Mouse (Mus musculus) megakaryocyte, embryonic 14.5 days (primary cell): ENCODE data around the gene Unc119b.

ENCODE experiments used
- FLI1 ChIP-seq: IDR thresholded peaks from 2 replicates; pipeline ENCODE4 v1.6.1; 2012; ENCODE audit warnings: low read length, inconsistent platforms, mixed read lengths
- GATA1 ChIP-seq: IDR thresholded peaks from 3 replicates; pipeline ENCODE4 v1.6.1; 2012; ENCODE audit warnings: mixed read lengths, low read length, inconsistent platforms, borderline replicate concordance

DNA sequence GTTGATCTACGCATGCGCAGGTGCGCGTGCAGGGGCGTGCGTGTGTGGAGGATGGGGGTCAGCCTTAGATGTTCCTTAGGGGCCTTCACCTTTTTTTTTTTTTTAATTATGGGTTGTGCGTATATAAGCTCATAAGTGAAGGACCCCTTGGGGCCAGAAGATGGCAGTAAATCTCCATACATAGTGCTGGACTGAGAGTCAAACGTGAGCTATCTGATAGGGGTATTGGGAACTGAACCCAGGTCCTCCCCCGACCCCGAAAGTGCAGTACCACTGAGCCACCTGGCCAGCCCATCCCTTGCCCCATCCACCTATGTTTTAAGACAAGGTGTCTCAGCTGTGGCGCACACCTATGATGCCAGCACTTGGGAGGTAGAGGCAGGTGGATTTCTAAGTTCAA, 44.8 kb upstream of the Unc119b start:
- TF ChIP-seq GATA1 = no peak
- TF ChIP-seq FLI1 = no peak
